Mouse (Mus musculus) intestine, postnatal 0 days (tissue): Measurements from ENCODE around the gene Gm609. TPM values are rescaled to one million over a fixed set of nuclear protein-coding genes. Genes with fewer than 3 reads are reported as not detected.

Experiments used
- ATAC-seq: fragments of 200-750 bp; cut with Nextera tagmentation; 2 replicates; pipeline ENCODE4 v1.8.0; 2017; ENCODE audit warnings: mild to moderate bottlenecking, moderate TSS enrichment, moderate library complexity
- H3K27ac ChIP-seq: fragments of 300-500 bp; sonication (generic); 2 replicates; pipeline ENCODE4 v1.5.1; 2014; ENCODE audit warnings: mild to moderate bottlenecking, low read depth, low read length, moderate library complexity
- H3K27me3 ChIP-seq: fragments of 300-500 bp; sonication (generic); replicated peaks from 2 replicates; pipeline ENCODE4 v1.6.1; 2014; ENCODE audit warnings: low read length, mixed read lengths; ENCODE audit not compliant: control insufficient read depth, insufficient read depth
- H3K36me3 ChIP-seq: fragments of 300-500 bp; sonication (generic); 2 replicates; pipeline ENCODE4 v1.6.1; 2014; ENCODE audit warnings: mild to moderate bottlenecking, moderate library complexity; ENCODE audit not compliant: control insufficient read depth, insufficient read depth
- H3K4me1 ChIP-seq: fragments of 300-500 bp; sonication (generic); replicated peaks from 2 replicates; pipeline ENCODE4 v1.6.1; 2014; ENCODE audit warnings: antibody characterized with exemption, low read length, mixed read lengths; ENCODE audit not compliant: control insufficient read depth, insufficient read depth
- H3K4me2 ChIP-seq: fragments of 300-500 bp; sonication (generic); replicated peaks from 2 replicates; pipeline ENCODE4 v1.6.1; 2014; ENCODE audit warnings: low read depth, mild to moderate bottlenecking, moderate library complexity
- H3K4me3 ChIP-seq: fragments of 300-500 bp; sonication (generic); 2 replicates; pipeline ENCODE4 v1.5.1; 2014; ENCODE audit warnings: low read depth, low read length
- H3K9ac ChIP-seq: fragments of 300-500 bp; sonication (generic); 2 replicates; pipeline ENCODE4 v1.6.1; 2014; ENCODE audit warnings: mild to moderate bottlenecking, low read depth, low read length
- H3K9me3 ChIP-seq: fragments of 300-500 bp; sonication (generic); 2 replicates; pipeline ENCODE4 v1.6.1; 2016; ENCODE audit warnings: mixed run types; ENCODE audit not compliant: control insufficient read depth
- CTCF ChIP-seq: sonication (generic); IDR thresholded peaks from 2 replicates; pipeline ENCODE4 v1.5.1; 2016; ENCODE audit warnings: low read depth, mild to moderate bottlenecking, control low read depth, antibody characterized with exemption, moderate library complexity
- WGBS: fragments of 180-500 bp; shearing (Covaris S2); extraction: QIAGEN DNeasy Blood & Tissue Kit; methylation state at CpG from one replicate; pipeline ENCODE4 v1.1.7; 2014; 5-methylcytosine and 5-hydroxymethylcytosine counted together
- polyA plus RNA-seq: library from polyadenylated mRNA; unstranded; fragments of >200 nt; fragmentation: Nextera tagmentation; extraction: Ambion mirVana; gene quantifications from 2 replicates; pipeline ENCODE4 v1.2.1, GENCODE M21; 2015

Gene Gm609
- polyA plus RNA-seq, 1 experiment from 2014 or later: 1.9 TPM

- Histone ChIP-seq H3K27me3 (no peaks in the 10 kb centered on the region), H3K27ac (no peak overlapping the region), H3K4me3 (no peak overlapping the region), H3K9me3 (no peaks in the 10 kb centered on the region), H3K9ac (no peak overlapping the region), H3K36me3 (peaks cover 3% of the 10 kb centered on the region; the same call in 1 of the 2 replicates), H3K4me2 (no peak overlapping the region), H3K4me1 (no peaks in the 10 kb centered on the region)
- ATAC-seq: no peak
- TF ChIP-seq CTCF: no peak
- WGBS: 84% methylated on average over 3 of the region's 3 CpGs
Observed at GRCm38 (mm10) chr16:45399411-45399810, 93.4 kb downstream of the Gm609 start.

- ATAC-seq: no peak
- Histone ChIP-seq H3K27ac (no peak overlapping the region), H3K9me3 (no peaks in the 10 kb centered on the region), H3K4me1 (no peaks in the 10 kb centered on the region), H3K9ac (no peak overlapping the region), H3K36me3 (peaks cover 11% of the 10 kb centered on the region; the same call in 1 of the 2 replicates), H3K4me2 (no peak overlapping the region), H3K4me3 (no peak overlapping the region), H3K27me3 (no peaks in the 10 kb centered on the region)
- no peak for TF ChIP-seq CTCF
- WGBS: 85% methylated on average over 2 of the region's 2 CpGs
Observed at GRCm38 (mm10) chr16:45397440-45397839, 95.3 kb downstream of the Gm609 start.

- H3K27me3 ChIP-seq: no peaks in the 10 kb centered on the region
- H3K27ac ChIP-seq: no peak overlapping the region
- no peak overlapping the region for H3K4me3 ChIP-seq
- ATAC-seq: no peak
- H3K9ac ChIP-seq: no peak overlapping the region
- no peak overlapping the region for H3K4me2 ChIP-seq
- H3K36me3 ChIP-seq: peaks cover 11% of the 10 kb centered on the region; the same call in 1 of the 2 replicates
- no peaks in the 10 kb centered on the region for H3K4me1 ChIP-seq
- no peaks in the 10 kb centered on the region for H3K9me3 ChIP-seq
- no peak for TF ChIP-seq CTCF
- WGBS: 92% methylated on average over 6 of the region's 6 CpGs
Observed at GRCm38 (mm10) chr16:45392246-45392645, 100.5 kb downstream of the Gm609 start.

- H3K4me1 ChIP-seq: no peaks in the 10 kb centered on the region
- no peak for TF ChIP-seq CTCF
- WGBS: 86% methylated on average over 3 of the region's 3 CpGs
Observed at GRCm38 (mm10) chr16:45391680-45392079, 101.1 kb downstream of the Gm609 start.

GRCm38 (mm10) chr16:45390286-45390956 lies 102.3 kb downstream of the Gm609 start:
- 86% methylated on average over 5 of the region's 5 CpGs for WGBS

More at GRCm38 (mm10) chr16:45391680-45392079, 101.1 kb downstream of the Gm609 start:
- Histone ChIP-seq H3K27me3 (no peaks in the 10 kb centered on the region), H3K27ac (no peak overlapping the region), H3K36me3 (peaks cover 11% of the 10 kb centered on the region; the same call in 1 of the 2 replicates), H3K9ac (no peak overlapping the region), H3K4me3 (no peak overlapping the region), H3K9me3 (no peaks in the 10 kb centered on the region), H3K4me2 (no peak overlapping the region)
- no peak for ATAC-seq

GRCm38 (mm10) chr16:45389833-45390232 lies 102.9 kb downstream of the Gm609 start:
- Histone ChIP-seq H3K4me3 (no peak overlapping the region), H3K27me3 (no peaks in the 10 kb centered on the region), H3K36me3 (peaks cover 11% of the 10 kb centered on the region; the same call in 1 of the 2 replicates), H3K4me2 (no peak overlapping the region), H3K9me3 (no peaks in the 10 kb centered on the region), H3K9ac (no peak overlapping the region), H3K27ac (no peak overlapping the region), H3K4me1 (no peaks in the 10 kb centered on the region)
- TF ChIP-seq CTCF: no peak
- no peak for ATAC-seq
- 89% methylated on average over 2 of the region's 2 CpGs for WGBS

More at GRCm38 (mm10) chr16:45390286-45390956, 102.3 kb downstream of the Gm609 start:
- Histone ChIP-seq H3K27ac (no peak overlapping the region), H3K4me1 (no peaks in the 10 kb centered on the region), H3K9ac (no peak overlapping the region), H3K27me3 (no peaks in the 10 kb centered on the region), H3K4me2 (no peak overlapping the region), H3K36me3 (peaks cover 11% of the 10 kb centered on the region; the same call in 1 of the 2 replicates), H3K9me3 (no peaks in the 10 kb centered on the region), H3K4me3 (no peak overlapping the region)
- no peak for TF ChIP-seq CTCF
- no peak for ATAC-seq
